Mouse (Mus musculus): ENCODE results near the gene Prrc2b. TPM values are rescaled to one million over a fixed set of nuclear protein-coding genes. Genes with fewer than 3 reads are reported as not detected.

Gene Prrc2b
- total RNA-seq, 2 experiments from 2014 or later = 148 to 158 TPM

GRCm38 (mm10) chr2:32220021-32220420, 69.1 kb downstream of the Prrc2b start:
- no peak for DNase-seq (ENCODE audit: low spot score in 2 of 2)

DNA sequence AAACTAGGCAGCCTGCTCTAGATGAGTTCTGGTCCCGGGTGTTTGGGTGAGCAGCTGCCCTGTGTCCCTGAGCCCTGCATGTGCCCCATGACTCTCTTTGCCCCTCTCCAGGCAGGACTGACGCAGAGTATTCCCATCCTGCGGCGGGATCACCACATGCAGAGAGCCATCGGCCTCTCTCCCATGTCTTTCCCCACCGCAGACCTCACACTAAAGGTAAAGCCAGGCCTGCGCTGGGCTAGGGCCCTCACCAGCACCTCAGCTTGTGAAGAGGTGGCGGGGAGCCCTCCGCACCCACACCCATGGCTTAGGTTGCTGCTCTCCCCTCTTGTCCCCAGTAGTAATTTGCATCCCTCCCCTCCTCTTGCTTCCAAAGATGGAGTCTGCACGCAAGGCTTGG, 70.1 kb downstream of the Prrc2b start:
- no peak for DNase-seq (ENCODE audit: low spot score in 2 of 2)

DNA sequence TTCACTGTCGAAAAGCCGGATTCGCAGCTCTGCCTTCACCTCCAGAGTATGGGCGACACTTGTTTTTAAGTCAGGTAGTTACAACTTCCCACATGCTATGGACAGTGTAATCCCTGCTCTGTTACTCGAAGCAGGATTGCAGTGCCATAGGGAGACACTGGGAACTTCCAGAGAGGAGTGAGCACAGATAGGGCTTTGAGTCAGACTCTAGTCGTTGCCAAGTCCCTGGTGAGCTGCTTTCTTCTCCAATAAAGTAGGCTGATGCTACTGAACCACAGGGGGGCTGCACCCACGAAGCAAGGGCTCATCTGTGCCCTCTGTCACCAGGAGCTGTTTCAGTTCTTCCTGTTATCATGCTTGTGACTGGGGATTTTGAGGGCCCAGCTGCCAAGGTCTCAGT, 70.7 kb downstream of the Prrc2b start:
- no peak for DNase-seq (ENCODE audit: low spot score in 2 of 2)

- no peak for DNase-seq (ENCODE audit: low spot score in 2 of 2)
Measured at GRCm38 (mm10) chr2:32222057-32222456, 71.2 kb downstream of the Prrc2b start.

- no peak for DNase-seq (ENCODE audit: low spot score in 2 of 2)
Measured at GRCm38 (mm10) chr2:32235433-32235832, 84.6 kb downstream of the Prrc2b start.

- peak; percentile 66 to 80 for DNase-seq (ENCODE audit: low spot score in 2 of 2)
Measured at GRCm38 (mm10) chr2:32235886-32236759, 85.2 kb downstream of the Prrc2b start, which contains the start of gene Pomt1. Gene Pomt1, plus strand, starts transcription at chr2:32236590.

GRCm38 (mm10) chr2:32236760-32237487, 86.0 kb downstream of the Prrc2b start:
- DNase-seq (ENCODE audit: low spot score in 2 of 2) = no peak

- no peak for DNase-seq (ENCODE audit: low spot score in 2 of 2)
Measured at GRCm38 (mm10) chr2:32237571-32237970, 86.7 kb downstream of the Prrc2b start.

DNA sequence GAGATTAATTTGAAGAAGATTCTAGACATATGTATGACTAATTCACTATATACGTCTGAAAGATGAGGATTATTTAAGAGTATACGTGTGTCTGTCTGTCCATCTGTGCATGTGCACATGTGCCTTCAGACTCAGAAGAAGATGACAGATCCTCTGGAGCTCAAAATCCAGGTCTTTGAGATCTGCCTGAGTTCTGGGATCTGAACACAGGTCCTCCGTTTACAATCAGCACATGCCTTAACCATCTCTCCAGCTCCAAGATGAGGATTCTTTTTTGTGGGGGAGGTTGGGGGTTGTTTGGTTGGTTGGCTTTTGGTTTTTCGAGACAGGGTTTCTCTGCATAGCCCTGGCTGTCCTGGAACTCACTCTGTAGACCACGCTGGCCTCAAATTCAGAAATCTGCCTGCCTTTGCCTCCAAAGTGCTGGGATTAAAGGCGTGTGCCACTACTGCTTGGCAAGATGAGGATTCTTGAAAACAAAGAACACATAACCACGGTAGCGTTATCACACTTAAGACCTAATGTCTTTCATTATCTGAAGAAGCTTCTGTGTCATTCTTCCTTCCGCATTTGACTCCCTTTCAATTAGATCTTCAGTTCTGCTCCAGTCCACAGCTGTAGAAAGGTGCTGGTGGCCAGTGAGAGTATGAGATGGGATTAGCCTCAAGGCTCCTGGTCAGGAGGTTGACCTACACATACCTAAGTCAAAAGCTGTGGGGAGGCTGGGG, 88.0 kb downstream of the Prrc2b start:
- DNase-seq (ENCODE audit: low spot score in 2 of 2) = no peak

- no peak for DNase-seq (ENCODE audit: low spot score in 2 of 2)
Measured at GRCm38 (mm10) chr2:32240591-32240990, 89.7 kb downstream of the Prrc2b start.

- DNase-seq (ENCODE audit: low spot score in 2 of 2) = no peak
Measured at GRCm38 (mm10) chr2:32242986-32243385, 92.1 kb downstream of the Prrc2b start.

DNA sequence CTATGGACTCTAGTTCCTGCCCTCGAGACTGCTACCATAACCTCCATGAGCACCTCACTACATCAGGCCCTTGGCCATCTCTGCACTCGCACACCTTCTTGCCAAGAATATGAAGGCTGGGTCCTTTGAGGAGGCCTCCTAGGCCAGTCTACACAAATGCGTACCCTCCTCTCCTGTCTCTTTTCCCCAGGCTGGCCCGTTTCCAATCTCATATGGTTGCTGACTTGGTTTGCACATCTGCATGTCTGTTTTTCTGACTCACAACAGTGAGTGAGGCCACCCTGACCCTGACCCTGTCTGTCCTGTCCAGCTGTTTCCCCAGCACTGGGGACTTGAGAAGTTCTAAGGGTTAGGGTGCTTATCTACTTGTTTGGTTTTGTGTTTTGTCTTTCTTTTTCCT, 95.9 kb downstream of the Prrc2b start:
- no peak for DNase-seq (ENCODE audit: low spot score in 2 of 2)

GRCm38 (mm10) chr2:32248377-32249361, 97.8 kb downstream of the Prrc2b start:
- DNase-seq (ENCODE audit: low spot score in 2 of 2) = no peak

DNA sequence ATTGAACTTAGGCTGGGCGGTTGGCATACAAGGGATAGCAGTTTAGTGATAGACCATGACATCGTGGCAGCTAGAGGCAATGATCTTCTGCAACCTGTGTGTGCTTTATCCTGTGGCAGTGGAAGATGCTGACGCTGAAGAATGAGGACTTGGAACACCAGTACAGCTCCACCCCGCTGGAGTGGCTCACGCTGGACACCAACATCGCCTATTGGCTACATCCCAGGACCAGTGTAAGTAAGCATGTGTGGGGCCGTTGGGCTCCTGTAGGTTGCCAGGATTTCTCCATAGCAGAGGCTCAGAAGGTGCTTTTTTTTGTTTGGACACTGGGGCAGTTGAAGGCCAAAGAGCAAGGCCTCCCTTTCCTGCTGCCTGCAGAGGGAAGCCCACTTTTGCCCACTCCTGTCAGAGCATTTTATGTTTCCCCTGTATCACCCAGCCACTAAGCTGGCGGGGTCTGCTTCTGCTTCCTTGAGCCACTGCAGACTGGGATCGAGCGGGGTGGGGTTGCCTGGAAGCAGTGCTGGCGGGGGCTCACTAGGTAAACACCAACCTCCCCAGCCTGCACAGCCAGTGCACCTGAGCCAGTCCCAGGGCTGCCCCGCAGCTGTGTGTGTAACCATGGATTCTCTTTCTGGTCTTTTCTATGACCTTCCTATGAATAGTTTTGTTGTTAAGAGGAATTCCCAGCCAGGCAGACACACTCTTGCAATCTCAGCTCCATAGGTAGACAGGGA, 101.1 kb downstream of the Prrc2b start:
- DNase-seq (ENCODE audit: low spot score in 2 of 2) = no peak

GRCm38 (mm10) chr2:32252658-32253057, 101.8 kb downstream of the Prrc2b start:
- DNase-seq (ENCODE audit: low spot score in 2 of 2) = no peak

GRCm38 (mm10) chr2:32253352-32253751, 102.5 kb downstream of the Prrc2b start:
- DNase-seq (ENCODE audit: low spot score in 2 of 2) = no peak

- no peak for DNase-seq (ENCODE audit: low spot score in 2 of 2)
Measured at GRCm38 (mm10) chr2:32254563-32254962, 103.7 kb downstream of the Prrc2b start.

- no peak for DNase-seq (ENCODE audit: low spot score in 2 of 2)
Measured at GRCm38 (mm10) chr2:32256273-32256672, 105.4 kb downstream of the Prrc2b start.

- no peak for DNase-seq (ENCODE audit: low spot score in 2 of 2)
Measured at GRCm38 (mm10) chr2:32258887-32259533, 108.1 kb downstream of the Prrc2b start.
